Comparison of ENCODE assay signal across 13 mouse cellular contexts in the genomic region with DNA sequence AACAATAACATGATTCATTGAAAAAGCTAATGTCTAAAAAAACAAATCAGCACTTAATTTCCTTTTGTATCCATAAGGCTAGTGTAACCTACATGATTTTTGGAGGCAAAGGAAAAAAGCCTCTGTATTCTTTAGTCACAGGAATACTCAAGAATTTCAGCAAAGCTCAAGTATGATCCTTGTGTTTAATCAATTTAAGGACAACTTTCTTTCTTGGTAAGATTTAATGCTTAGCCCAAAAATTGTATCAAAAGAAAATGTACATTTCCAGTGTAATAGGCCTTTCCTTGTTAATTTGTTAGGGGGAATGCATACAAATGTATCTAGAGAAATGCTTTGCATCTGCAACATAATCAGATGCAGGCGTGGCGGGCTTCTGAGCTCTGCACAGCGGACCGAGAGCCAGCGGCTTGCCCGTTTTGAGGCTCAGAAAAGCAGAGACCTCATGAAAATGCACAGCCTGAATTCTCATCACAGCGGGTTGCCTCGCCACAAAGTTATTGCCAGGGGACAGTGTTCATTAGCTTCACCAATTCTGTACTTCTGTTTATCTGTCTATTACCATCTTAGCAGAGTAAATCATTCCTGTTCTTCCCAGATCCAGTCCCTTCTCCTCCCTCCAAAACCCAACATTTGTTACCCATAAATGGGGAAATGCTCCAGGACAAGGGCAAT.
DNase-seq lines count a peak whose midpoint lies in the region; ATAC-seq and TF ChIP-seq lines count a peak whose summit lies in the region.
"Had no signal": no experiment of that assay in that cellular context is flagged by ENCODE, and none has a peak within 500 bp of the region (broad histone marks: within the 10 kb centered on the region; RNA-seq: fewer than 3 reads in every experiment).

No protein-coding gene starts in this region.

- H3K4me1 ChIP-seq in cerebellum, adult 2 months (ENCODE audit: control insufficient read depth, insufficient read depth, low read length), result no peaks in the 10 kb centered on the region
- H3K4me1 ChIP-seq in forebrain, embryonic 11.5 days (replicated peaks; ENCODE audit: control insufficient read depth, insufficient read depth, low read length), result peaks cover 11% of the 10 kb centered on the region
- H3K4me1 ChIP-seq in hindbrain, embryonic 16.5 days (ENCODE audit: control insufficient read depth, insufficient read depth, low read depth, low read length), result peaks cover 6% of the 10 kb centered on the region; the same call in 1 of the 2 replicates
- H3K4me1 ChIP-seq in midbrain, postnatal 0 days (ENCODE audit: insufficient read depth, low read length), result 0 out of 2 replicates have a peak, but pooled peaks cover 5% of the 10 kb centered on the region
- H3K4me1 ChIP-seq: liver, embryonic 12.5 days had no signal

- WGBS in cerebellum, adult 2 months, result 11% methylated on average over 8 of the region's 8 CpGs
- 6% methylated on average over 8 of the region's 8 CpGs for WGBS in forebrain, embryonic 11.5 days
- WGBS in hindbrain, embryonic 16.5 days, result 13% methylated on average over 8 of the region's 8 CpGs
- 12% methylated on average over 8 of the region's 8 CpGs for WGBS in midbrain, postnatal 0 days

- no peak overlapping the region for H3K27ac ChIP-seq in cerebellum, adult 2 months (ENCODE audit: insufficient read depth, low read length)
- H3K27ac ChIP-seq in forebrain, embryonic 11.5 days (ENCODE audit: low read depth, low read length), result peak overlapping the region; percentile 32; the same call in 1 of the 2 replicates
- peak overlapping the region; percentile 21; the same call in 1 of the 2 replicates for H3K27ac ChIP-seq in hindbrain, embryonic 16.5 days (ENCODE audit: low read depth, low read length)
- H3K27ac ChIP-seq in midbrain, postnatal 0 days (ENCODE audit: low read depth, low read length), result no peak overlapping the region
- H3K27ac ChIP-seq: liver, embryonic 12.5 days; stomach, postnatal 0 days had no signal

- no peak overlapping the region for H3K9ac ChIP-seq in forebrain, embryonic 11.5 days (ENCODE audit: low read length)
- no peak overlapping the region for H3K9ac ChIP-seq in hindbrain, embryonic 16.5 days (ENCODE audit: low read depth, low read length)
- H3K9ac ChIP-seq in midbrain, postnatal 0 days (replicated peaks; ENCODE audit: low read length, poor library complexity, severe bottlenecking), result no peak overlapping the region
- H3K9ac ChIP-seq: liver, embryonic 12.5 days had no signal

- H3K36me3 ChIP-seq in forebrain, embryonic 11.5 days (ENCODE audit: control insufficient read depth, insufficient read depth, low read length), result no peaks in the 10 kb centered on the region
- H3K36me3 ChIP-seq in hindbrain, embryonic 16.5 days (ENCODE audit: control insufficient read depth, insufficient read depth, low read length), result no peaks in the 10 kb centered on the region
- H3K36me3 ChIP-seq in midbrain, postnatal 0 days (ENCODE audit: insufficient read depth, low read length), result no peaks in the 10 kb centered on the region
- H3K36me3 ChIP-seq: liver, embryonic 12.5 days had no signal

- TF ChIP-seq POLR2A in cerebellum, adult 2 months (IDR thresholded peaks at IDR 0.05; ENCODE audit: borderline replicate concordance, insufficient read depth, low read length), result no peak

- no peaks in the 10 kb centered on the region for H3K9me3 ChIP-seq in forebrain, embryonic 11.5 days (ENCODE audit: control insufficient read depth, low read length)
- H3K9me3 ChIP-seq in hindbrain, embryonic 16.5 days (ENCODE audit: control insufficient read depth, low read length), result no peaks in the 10 kb centered on the region
- H3K9me3 ChIP-seq in midbrain, postnatal 0 days (ENCODE audit: low read length), result no peaks in the 10 kb centered on the region
- H3K9me3 ChIP-seq: liver, embryonic 12.5 days had no signal

- ATAC-seq in forebrain, embryonic 11.5 days (replicated peaks; ENCODE audit: low FRiP score), result peak; percentile 22; the same call in 1 of the 2 replicates
- no peak for ATAC-seq in hindbrain, embryonic 16.5 days
- no peak for ATAC-seq in midbrain, postnatal 0 days (ENCODE audit: low FRiP score)
- ATAC-seq: activated CD4-positive, CD25-positive, alpha-beta regulatory T cell, adult 4 months; liver, embryonic 12.5 days had no signal

- DNase-seq in cerebellum, postnatal 10 days, result peak; percentile 44 to 46
- no peak for DNase-seq in cerebellum, adult 2 months
- peak; percentile 71 for DNase-seq in forebrain, embryonic 11.5 days (ENCODE audit: low spot score)
- DNase-seq in midbrain, postnatal 0 days (ENCODE audit: low spot score), result peak; percentile 33
- DNase-seq in heart, adult 18-20 months, result no peak
- DNase-seq in spleen, postnatal 10 days (ENCODE audit: low spot score in 2 of 2), result no peak
- DNase-seq in gastrocnemius, adult 8-10 months (ENCODE audit: low spot score in 2 of 2), result no peak
- DNase-seq: lung, postnatal 4 days had no signal

- H3K4me3 ChIP-seq in cerebellum, adult 2 months (replicated peaks; ENCODE audit: insufficient read depth, low read depth, low read length), result no peak overlapping the region
- no peak overlapping the region for H3K4me3 ChIP-seq in forebrain, embryonic 11.5 days (ENCODE audit: low read depth, low read length)
- no peak overlapping the region for H3K4me3 ChIP-seq in hindbrain, embryonic 16.5 days (ENCODE audit: low read length)
- H3K4me3 ChIP-seq in midbrain, postnatal 0 days (ENCODE audit: low read depth, low read length), result no peak overlapping the region
- H3K4me3 ChIP-seq: liver, embryonic 12.5 days had no signal

- TF ChIP-seq CTCF in cerebellum, adult 2 months (IDR thresholded peaks at IDR 0.05; ENCODE audit: borderline replicate concordance, insufficient read depth, low read depth, low read length), result no peak
- no peak for TF ChIP-seq CTCF in midbrain, postnatal 0 days (IDR thresholded peaks at IDR 0.05)

- H3K27me3 ChIP-seq in cerebellum, adult 2 months (ENCODE audit: control insufficient read depth, insufficient read depth, low read length), result peaks cover 1% of the 10 kb centered on the region; the same call in 1 of the 2 replicates
- peaks cover 7% of the 10 kb centered on the region; the same call in 1 of the 2 replicates for H3K27me3 ChIP-seq in forebrain, embryonic 11.5 days (ENCODE audit: control insufficient read depth, insufficient read depth, low read length)
- no peaks in the 10 kb centered on the region for H3K27me3 ChIP-seq in hindbrain, embryonic 16.5 days (replicated peaks; ENCODE audit: control insufficient read depth, insufficient read depth, low read length)
- peaks cover 9% of the 10 kb centered on the region for H3K27me3 ChIP-seq in midbrain, postnatal 0 days (ENCODE audit: insufficient read depth, low read length)
- H3K27me3 ChIP-seq: liver, embryonic 12.5 days had no signal

- no peak overlapping the region for H3K4me2 ChIP-seq in forebrain, embryonic 11.5 days (ENCODE audit: low read depth, low read length, severe bottlenecking)
- H3K4me2 ChIP-seq in hindbrain, embryonic 16.5 days (ENCODE audit: low read length), result no peak overlapping the region
- no peak overlapping the region for H3K4me2 ChIP-seq in midbrain, postnatal 0 days (ENCODE audit: low read depth, low read length, poor library complexity, severe bottlenecking)
- H3K4me2 ChIP-seq: heart, embryonic 11.5 days; liver, embryonic 12.5 days had no signal

Comparison
In these comparisons a context has a peak if more than half of its experiments do, and no peak if none do; other contexts are left out.
1. DNase-seq: peak in cerebellum, postnatal 10 days (2 of 2), forebrain, embryonic 11.5 days (single experiment) and midbrain, postnatal 0 days (single experiment); none in cerebellum, adult 2 months (0 of 2), heart, adult 18-20 months (0 of 2), spleen, postnatal 10 days (0 of 2) and gastrocnemius, adult 8-10 months (0 of 2).
2. H3K27ac ChIP-seq: peak in forebrain, embryonic 11.5 days (single experiment) and hindbrain, embryonic 16.5 days (single experiment); none in cerebellum, adult 2 months (single experiment) and midbrain, postnatal 0 days (single experiment).